Mouse (Mus musculus) liver, postnatal 0 days (tissue): ENCODE measurements around the gene Mat2a. TPM values are rescaled to one million over a fixed set of nuclear protein-coding genes. Genes with fewer than 3 reads are reported as not detected.
"Not testable (repeated sequence)": the region's sequence is repeated elsewhere in the genome, so short reads cannot be mapped to it uniquely, and the experiment has no call there.

Experiments used
- ATAC-seq: fragments of 200-750 bp; cut with Nextera tagmentation; 2 replicates; pipeline ENCODE4 v1.8.0; 2017; ENCODE audit warnings: mild to moderate bottlenecking, moderate library complexity
- DNase-seq: peaks from one replicate; pipeline ENCODE4 v3.0.0-alpha.2; 2016
- H3K27ac ChIP-seq: fragments of 300-500 bp; sonication (generic); 2 replicates; pipeline ENCODE4 v1.5.1; 2014; ENCODE audit warnings: antibody characterized with exemption, moderate library complexity, mild to moderate bottlenecking, low read depth
- H3K27me3 ChIP-seq: fragments of 300-500 bp; sonication (generic); 2 replicates; pipeline ENCODE4 v1.6.1; 2014; ENCODE audit warnings: low read length, control low read depth, mixed read lengths; ENCODE audit not compliant: insufficient read depth
- H3K36me3 ChIP-seq: fragments of 300-500 bp; sonication (generic); replicated peaks from 2 replicates; pipeline ENCODE4 v1.6.1; 2014; ENCODE audit warnings: mild to moderate bottlenecking, control low read depth, low read length, moderate library complexity, mixed read lengths; ENCODE audit not compliant: insufficient read depth
- H3K4me1 ChIP-seq: fragments of 300-500 bp; sonication (generic); 2 replicates; pipeline ENCODE4 v1.6.1; 2014; ENCODE audit warnings: antibody characterized with exemption, mild to moderate bottlenecking, control low read depth; ENCODE audit not compliant: insufficient read depth
- H3K4me2 ChIP-seq: fragments of 300-500 bp; sonication (generic); 2 replicates; pipeline ENCODE4 v1.6.1; 2014; ENCODE audit warnings: low read depth, mild to moderate bottlenecking, low read length, moderate library complexity, mixed read lengths
- H3K4me3 ChIP-seq: fragments of 300-500 bp; sonication (generic); 2 replicates; pipeline ENCODE4 v1.5.1; 2014; ENCODE audit warnings: low read depth, low read length
- H3K9ac ChIP-seq: fragments of 300-500 bp; sonication (generic); replicated peaks from 2 replicates; pipeline ENCODE4 v1.6.1; 2014; ENCODE audit warnings: mild to moderate bottlenecking, moderate library complexity
- H3K9me3 ChIP-seq: fragments of 300-500 bp; sonication (generic); 2 replicates; pipeline ENCODE4 v1.6.1; 2016; ENCODE audit warnings: mild to moderate bottlenecking, control low read depth, low read length, mixed read lengths
- CTCF ChIP-seq: sonication (generic); IDR thresholded peaks from 2 replicates; pipeline ENCODE4 v1.5.1; 2016; ENCODE audit warnings: antibody characterized with exemption, low read depth
- EP300 ChIP-seq: IDR thresholded peaks from 2 replicates; pipeline ENCODE4 v1.6.1; 2016; ENCODE audit warnings: antibody characterized with exemption, low read depth, mild to moderate bottlenecking
- WGBS: fragments of 180-500 bp; shearing (Covaris S2); extraction: QIAGEN DNeasy Blood & Tissue Kit; methylation state at CpG from one replicate; pipeline ENCODE4 v1.1.7; 2014; ENCODE audit not compliant: insufficient replicate concordance; 5-methylcytosine and 5-hydroxymethylcytosine counted together
- polyA plus RNA-seq: library from polyadenylated mRNA; unstranded; fragments of >200 nt; fragmentation: Nextera tagmentation; extraction: Ambion mirVana; gene quantifications from 2 replicates; pipeline ENCODE4 v1.2.1, GENCODE M21; 2015

Mat2a gene
- polyA plus RNA-seq, 1 experiment from 2014 or later, result 138 TPM

- no peak for DNase-seq
- no peak overlapping the region for H3K27ac ChIP-seq
- 66% methylated on average over 12 of the region's 12 CpGs for WGBS
- no peaks in the 10 kb centered on the region for H3K9me3 ChIP-seq
- TF ChIP-seq CTCF (no peak), EP300 (no peak)
- no peaks in the 10 kb centered on the region for H3K36me3 ChIP-seq
- H3K4me3 ChIP-seq, result no peak overlapping the region
- H3K4me2 ChIP-seq, result no peak overlapping the region
- no peak for ATAC-seq
- H3K9ac ChIP-seq, result no peak overlapping the region
- H3K27me3 ChIP-seq, result no peaks in the 10 kb centered on the region
- H3K4me1 ChIP-seq, result no peaks in the 10 kb centered on the region
These were observed 40.5 kb upstream of the Mat2a start for GRCm38 (mm10) chr6:72479645-72480421.

- ATAC-seq, H3K9ac ChIP-seq, H3K27me3 ChIP-seq, H3K4me2 ChIP-seq, H3K9me3 ChIP-seq, H3K4me1 ChIP-seq, H3K4me3 ChIP-seq, H3K27ac ChIP-seq, H3K36me3 ChIP-seq, DNase-seq: not testable (repeated sequence)
- 70% methylated on average over 3 of the region's 3 CpGs for WGBS
These were observed 39.3 kb upstream of the Mat2a start for GRCm38 (mm10) chr6:72478691-72479090.

DNA sequence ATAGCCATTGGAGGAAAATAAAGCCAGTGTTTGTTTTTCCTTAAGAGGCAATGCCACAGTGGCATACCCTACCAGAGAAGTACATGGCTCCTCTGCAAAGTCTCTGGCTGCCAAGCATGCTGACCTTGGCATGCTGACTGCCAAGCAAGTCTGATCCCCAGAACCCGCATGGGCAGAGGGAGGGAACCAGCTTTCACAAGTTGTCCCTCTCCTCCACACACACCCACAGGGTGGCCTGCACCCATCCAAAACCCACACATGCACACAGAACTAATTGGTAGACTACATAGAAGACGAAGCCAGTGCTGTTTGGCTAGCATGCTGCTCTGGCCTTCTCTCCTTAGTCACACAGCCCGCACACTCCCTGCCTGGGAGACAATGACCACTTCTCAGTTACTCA, 38.3 kb upstream of the Mat2a start:
- WGBS, result 76% methylated on average over 3 of the region's 3 CpGs

GRCm38 (mm10) chr6:72476836-72477235, 37.5 kb upstream of the Mat2a start:
- H3K4me2 ChIP-seq, result no peak overlapping the region
- no peak overlapping the region for H3K27ac ChIP-seq
- H3K4me3 ChIP-seq, result no peak overlapping the region
- no peak for TF ChIP-seq EP300
- H3K9ac ChIP-seq, result no peak overlapping the region
- no peak for ATAC-seq
- no peaks in the 10 kb centered on the region for H3K27me3 ChIP-seq
- H3K9me3 ChIP-seq, result no peaks in the 10 kb centered on the region
- no peaks in the 10 kb centered on the region; the same call in 1 of the 2 replicates for H3K4me1 ChIP-seq
- no peak for DNase-seq
- WGBS, result 76% methylated on average over 5 of the region's 5 CpGs
- no peaks in the 10 kb centered on the region for H3K36me3 ChIP-seq

More for the DNA sequence above, 38.3 kb upstream of the Mat2a start:
- no peak for ATAC-seq
- Histone ChIP-seq H3K4me2 (no peak overlapping the region), H3K4me1 (no peaks in the 10 kb centered on the region; the same call in 1 of the 2 replicates), H3K27me3 (no peaks in the 10 kb centered on the region), H3K4me3 (no peak overlapping the region), H3K9me3 (no peaks in the 10 kb centered on the region), H3K27ac (no peak overlapping the region), H3K9ac (no peak overlapping the region), H3K36me3 (no peaks in the 10 kb centered on the region)
- DNase-seq, result no peak
- TF ChIP-seq CTCF, result no peak
- no peak for TF ChIP-seq EP300

DNA sequence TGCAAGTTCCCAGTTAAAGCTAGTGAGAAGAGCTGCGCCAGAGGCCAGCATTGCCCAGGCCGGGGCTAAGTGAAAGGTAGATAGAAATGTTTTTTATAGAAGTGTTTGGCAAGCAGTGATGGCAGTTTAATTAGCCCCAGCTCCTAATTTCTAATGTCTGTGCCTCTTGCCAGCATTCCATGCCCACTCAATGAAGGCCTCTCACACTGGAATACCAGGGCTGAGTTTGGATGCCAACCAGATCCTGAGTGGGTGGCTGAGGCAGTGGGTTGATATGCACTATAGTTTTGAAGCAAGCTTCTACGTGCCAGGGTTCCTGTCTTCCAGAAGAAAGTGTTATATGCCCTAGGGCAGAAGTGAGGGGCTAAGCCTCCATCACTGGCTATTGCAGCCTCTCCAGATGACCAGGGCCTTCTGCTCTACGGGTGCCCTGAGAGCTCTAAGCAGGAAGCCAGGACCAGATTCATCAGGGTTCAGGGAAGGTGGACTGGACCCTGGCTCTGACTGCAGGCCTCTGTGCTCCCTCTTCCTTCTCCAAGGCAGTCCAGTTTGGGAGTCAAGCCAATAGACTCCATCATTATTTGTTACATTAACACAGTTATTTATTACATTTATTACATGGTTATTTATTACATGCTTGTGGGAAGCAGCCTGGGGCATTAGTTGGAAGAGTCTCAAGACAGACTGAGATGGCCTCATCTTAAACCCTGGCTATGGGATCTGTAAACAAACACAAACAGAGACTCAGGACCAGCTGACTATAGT, 36.0 kb upstream of the Mat2a start:
- Histone ChIP-seq H3K4me1 (no peaks in the 10 kb centered on the region; the same call in 1 of the 2 replicates), H3K36me3 (no peaks in the 10 kb centered on the region), H3K9me3 (no peaks in the 10 kb centered on the region), H3K4me2 (no peak overlapping the region), H3K27me3 (no peaks in the 10 kb centered on the region), H3K9ac (no peak overlapping the region), H3K27ac (no peak overlapping the region), H3K4me3 (no peak overlapping the region)
- WGBS, result 76% methylated on average over 4 of the region's 4 CpGs
- ATAC-seq, result no peak
- no peak for TF ChIP-seq EP300
- TF ChIP-seq CTCF, result no peak
- no peak for DNase-seq

DNA sequence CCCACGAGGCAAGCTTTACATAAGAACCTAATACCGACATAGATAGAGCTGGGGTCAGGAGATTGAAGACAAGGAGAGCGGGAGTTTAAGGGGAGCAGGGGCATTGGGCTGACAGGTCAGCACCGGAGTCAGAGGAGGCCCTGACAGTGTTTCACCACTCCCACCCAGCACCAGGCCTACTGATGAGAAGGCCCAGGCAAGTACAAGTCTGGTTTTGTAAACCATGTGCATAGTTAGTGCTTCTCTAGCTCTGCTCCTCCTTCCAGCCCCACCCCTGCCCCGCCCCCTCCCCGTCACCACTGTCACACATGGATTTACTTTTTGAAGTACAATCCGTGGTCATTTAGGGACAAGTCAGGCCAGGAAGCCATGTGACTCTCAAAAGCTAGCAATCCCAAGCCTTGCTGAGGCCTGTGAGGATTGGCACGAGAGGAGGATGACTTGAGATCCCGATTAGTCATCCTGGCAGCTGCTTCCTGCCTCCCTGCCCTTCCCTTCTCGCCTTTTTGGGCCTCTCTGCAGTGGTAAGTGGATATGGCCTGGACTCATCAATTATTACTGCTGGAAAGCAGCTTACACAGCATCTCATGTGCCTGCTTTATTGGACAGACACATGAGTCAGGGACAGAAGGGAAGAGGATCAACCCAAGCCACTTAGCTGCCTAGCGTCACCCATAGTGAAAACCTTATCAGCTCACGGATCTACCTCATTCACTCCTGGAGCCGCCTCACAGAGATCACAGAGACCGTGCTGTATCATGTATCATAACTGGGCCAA, 34.1 kb upstream of the Mat2a start:
- WGBS, result 61% methylated on average over 14 of the region's 14 CpGs
- Histone ChIP-seq H3K9me3 (no peaks in the 10 kb centered on the region), H3K4me2 (no peak overlapping the region), H3K4me1 (no peaks in the 10 kb centered on the region; the same call in 1 of the 2 replicates), H3K27me3 (no peaks in the 10 kb centered on the region), H3K36me3 (no peaks in the 10 kb centered on the region), H3K27ac (no peak overlapping the region), H3K9ac (no peak overlapping the region), H3K4me3 (no peak overlapping the region)
- DNase-seq (no peak), ATAC-seq (peak; percentile 33; the same call in 1 of the 2 replicates)
- TF ChIP-seq CTCF (no peak), EP300 (no peak)
